Mouse (Mus musculus) kidney, postnatal 0 days (tissue): ENCODE measurements around the gene 1700025G04Rik. TPM values are rescaled to one million over a fixed set of nuclear protein-coding genes. Genes with fewer than 3 reads are reported as not detected.

Experiments
- ATAC-seq: fragments of 200-750 bp; cut with Nextera tagmentation; replicated peaks from 2 replicates; pipeline ENCODE4 v1.8.0; 2017; ENCODE audit warnings: low read depth, moderate number of reproducible peaks, moderate TSS enrichment, moderate library complexity; ENCODE audit not compliant: low FRiP score
- DNase-seq: peaks from one replicate; pipeline ENCODE4 v3.0.0-alpha.2; 2016; ENCODE audit warnings: low spot score
- H3K27ac ChIP-seq: fragments of 300-500 bp; sonication (generic); 2 replicates; pipeline ENCODE4 v1.5.1; 2014; ENCODE audit warnings: mild to moderate bottlenecking
- H3K27me3 ChIP-seq: fragments of 300-500 bp; sonication (generic); 2 replicates; pipeline ENCODE4 v1.6.1; 2014; ENCODE audit warnings: low read length, mixed read lengths; ENCODE audit not compliant: insufficient read depth
- H3K36me3 ChIP-seq: fragments of 300-500 bp; sonication (generic); 2 replicates; pipeline ENCODE4 v1.6.1; 2014; ENCODE audit warnings: low read length, mixed read lengths; ENCODE audit not compliant: insufficient read depth
- H3K4me1 ChIP-seq: fragments of 300-500 bp; sonication (generic); replicated peaks from 2 replicates; pipeline ENCODE4 v1.6.1; 2014; ENCODE audit warnings: antibody characterized with exemption, low read length, mixed read lengths; ENCODE audit not compliant: insufficient read depth
- H3K4me2 ChIP-seq: fragments of 300-500 bp; sonication (generic); 2 replicates; pipeline ENCODE4 v1.6.1; 2014; ENCODE audit warnings: mild to moderate bottlenecking, low read length, moderate library complexity, mixed read lengths
- H3K4me3 ChIP-seq: fragments of 300-500 bp; sonication (generic); replicated peaks from 2 replicates; pipeline ENCODE4 v1.5.1; 2014; ENCODE audit warnings: low read depth, low read length
- H3K9ac ChIP-seq: fragments of 300-500 bp; sonication (generic); 2 replicates; pipeline ENCODE4 v1.6.1; 2014; ENCODE audit warnings: low read depth, low read length
- H3K9me3 ChIP-seq: fragments of 300-500 bp; sonication (generic); replicated peaks from 2 replicates; pipeline ENCODE4 v1.6.1; 2016; ENCODE audit warnings: low read length, inconsistent platforms, mixed read lengths
- CTCF ChIP-seq: IDR thresholded peaks from 2 replicates; pipeline ENCODE4 v1.5.1; 2016; ENCODE audit warnings: antibody characterized with exemption, low read depth, mild to moderate bottlenecking, moderate library complexity
- WGBS: fragments of 180-500 bp; shearing (Covaris S2); extraction: QIAGEN DNeasy Blood & Tissue Kit; methylation state at CpG from one replicate; pipeline ENCODE4 v1.1.7; 2014; 5-methylcytosine and 5-hydroxymethylcytosine counted together
- polyA plus RNA-seq: library from polyadenylated mRNA; unstranded; fragments of >200 nt; fragmentation: Nextera tagmentation; extraction: Ambion mirVana; gene quantifications from 2 replicates; pipeline ENCODE4 v1.2.1, GENCODE M21; 2015

1700025G04Rik gene
- polyA plus RNA-seq, 1 experiment from 2014 or later: 15.5 TPM

DNA sequence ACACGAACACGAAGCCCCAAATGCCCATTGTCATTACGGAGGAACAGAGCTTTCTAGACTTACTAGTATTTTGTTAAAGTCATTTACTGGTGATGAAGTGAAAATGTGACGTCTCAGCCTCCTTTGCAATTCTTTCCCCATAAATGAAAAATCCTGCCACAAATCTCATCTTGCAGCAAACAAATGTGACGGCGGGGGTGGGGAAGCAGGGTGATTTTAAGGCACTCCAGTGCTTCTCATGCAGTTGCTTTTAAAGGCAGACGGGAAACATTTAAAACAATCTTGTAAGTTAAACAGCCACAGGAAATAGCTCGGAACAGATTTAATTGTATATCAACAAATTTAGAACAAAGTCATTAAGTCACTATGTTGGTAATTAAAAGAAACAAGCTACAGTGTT lies 163.1 kb downstream of the 1700025G04Rik start:
- Histone ChIP-seq H3K4me1 (peaks cover 8% of the 10 kb centered on the region), H3K4me2 (peak overlapping the region; percentile 21; the same call in 1 of the 2 replicates), H3K27me3 (no peaks in the 10 kb centered on the region), H3K4me3 (no peak overlapping the region), H3K36me3 (no peaks in the 10 kb centered on the region), H3K27ac (0 out of 2 replicates have a peak overlapping the region, but pooled peaks have one; percentile 19), H3K9me3 (no peaks in the 10 kb centered on the region), H3K9ac (no peak overlapping the region)
- 41% methylated on average over 8 of the region's 8 CpGs for WGBS
- ATAC-seq: no peak
- no peak for TF ChIP-seq CTCF
- peak; percentile 68 for DNase-seq

DNA sequence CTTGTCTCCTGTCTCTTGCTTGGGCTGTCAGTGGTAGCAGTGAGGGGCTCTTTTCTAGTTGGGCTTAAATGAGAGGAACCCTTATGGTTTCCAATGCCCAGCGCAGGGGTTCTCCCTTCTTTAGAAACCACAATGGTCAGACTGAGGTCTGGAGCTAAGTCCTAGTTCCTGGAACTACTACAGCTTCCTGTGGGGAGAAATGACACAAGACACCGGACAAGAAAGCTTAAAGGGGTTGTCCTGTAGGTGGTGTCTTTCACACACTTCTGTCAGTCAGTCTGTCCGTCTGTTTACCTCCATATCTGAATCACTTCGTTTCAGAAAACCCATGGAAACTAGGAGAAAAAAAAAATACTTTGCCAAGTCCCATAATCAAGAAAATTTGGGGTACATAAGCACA lies 163.8 kb downstream of the 1700025G04Rik start:
- Histone ChIP-seq H3K27ac (no peak overlapping the region), H3K4me1 (peaks cover 8% of the 10 kb centered on the region), H3K4me2 (no peak overlapping the region), H3K27me3 (no peaks in the 10 kb centered on the region), H3K9me3 (no peaks in the 10 kb centered on the region), H3K9ac (no peak overlapping the region), H3K36me3 (no peaks in the 10 kb centered on the region), H3K4me3 (no peak overlapping the region)
- DNase-seq: no peak
- no peak for ATAC-seq
- 65% methylated on average over 4 of the region's 4 CpGs for WGBS
- TF ChIP-seq CTCF: 0 out of 2 replicates have a peak, but pooled peaks have one; percentile 4

DNA sequence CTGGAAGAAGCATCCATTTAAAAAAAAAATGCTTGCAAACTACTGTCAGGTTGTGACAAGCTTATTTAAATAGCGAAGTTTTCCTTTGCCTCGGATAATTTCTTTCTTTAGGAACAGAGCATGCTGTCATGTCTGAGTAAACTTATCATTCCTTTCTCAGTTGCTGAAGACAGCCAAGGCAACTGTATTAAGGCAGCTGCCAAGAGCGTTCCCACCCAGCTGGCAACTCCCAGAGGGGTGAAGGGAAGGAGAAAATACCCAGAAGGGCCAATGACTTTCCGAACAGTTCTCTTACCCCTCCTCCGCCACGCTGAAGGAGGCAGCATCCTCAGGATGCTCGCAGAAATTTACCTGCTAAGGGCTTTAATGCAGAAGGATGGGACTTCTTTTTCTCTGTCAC lies 164.2 kb downstream of the 1700025G04Rik start:
- DNase-seq: no peak
- 87% methylated on average over 7 of the region's 7 CpGs for WGBS
- TF ChIP-seq CTCF: no peak
- H3K9ac ChIP-seq: no peak overlapping the region
- no peak overlapping the region for H3K4me3 ChIP-seq
- no peak overlapping the region for H3K27ac ChIP-seq
- no peaks in the 10 kb centered on the region for H3K27me3 ChIP-seq
- H3K36me3 ChIP-seq: no peaks in the 10 kb centered on the region
- H3K4me2 ChIP-seq: no peak overlapping the region
- peaks cover 8% of the 10 kb centered on the region for H3K4me1 ChIP-seq
- ATAC-seq: no peak
- H3K9me3 ChIP-seq: no peaks in the 10 kb centered on the region

DNA sequence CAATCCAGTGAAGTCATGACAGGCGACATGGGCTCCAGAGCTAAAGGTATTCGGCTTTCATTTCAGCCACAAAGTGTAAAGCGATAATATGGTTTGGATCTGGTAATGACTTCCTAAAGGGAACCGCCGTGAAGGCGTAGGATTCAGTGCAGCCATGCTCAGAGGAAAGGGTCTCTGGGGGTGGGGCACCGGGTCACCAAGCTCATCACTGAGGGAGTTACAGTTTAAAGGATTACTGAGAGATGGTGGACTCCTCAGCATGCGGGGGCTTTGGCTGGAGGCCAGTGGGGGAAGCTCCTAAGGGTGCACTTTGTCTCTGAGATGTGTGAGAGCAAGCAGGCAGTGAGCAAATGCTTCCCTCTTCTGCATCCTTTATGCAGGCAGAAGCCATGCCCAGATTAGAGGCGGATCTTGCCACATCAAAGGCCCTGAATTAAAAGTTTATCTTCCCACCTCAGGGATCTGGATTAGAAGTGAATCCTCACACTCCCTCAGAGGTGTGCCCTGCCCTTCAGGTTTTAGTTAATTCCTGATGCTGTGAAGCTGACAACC lies 171.0 kb downstream of the 1700025G04Rik start:
- 60% methylated on average over 9 of the region's 9 CpGs for WGBS
- no peak for TF ChIP-seq CTCF
- H3K27ac ChIP-seq: no peak overlapping the region
- H3K9me3 ChIP-seq: no peaks in the 10 kb centered on the region
- 0 out of 2 replicates have a peak, but pooled peaks cover 3% of the 10 kb centered on the region for H3K4me1 ChIP-seq
- no peak for DNase-seq
- no peaks in the 10 kb centered on the region for H3K36me3 ChIP-seq
- no peak overlapping the region for H3K4me2 ChIP-seq
- H3K9ac ChIP-seq: no peak overlapping the region
- no peak for ATAC-seq
- no peak overlapping the region for H3K4me3 ChIP-seq
- H3K27me3 ChIP-seq: no peaks in the 10 kb centered on the region

DNA sequence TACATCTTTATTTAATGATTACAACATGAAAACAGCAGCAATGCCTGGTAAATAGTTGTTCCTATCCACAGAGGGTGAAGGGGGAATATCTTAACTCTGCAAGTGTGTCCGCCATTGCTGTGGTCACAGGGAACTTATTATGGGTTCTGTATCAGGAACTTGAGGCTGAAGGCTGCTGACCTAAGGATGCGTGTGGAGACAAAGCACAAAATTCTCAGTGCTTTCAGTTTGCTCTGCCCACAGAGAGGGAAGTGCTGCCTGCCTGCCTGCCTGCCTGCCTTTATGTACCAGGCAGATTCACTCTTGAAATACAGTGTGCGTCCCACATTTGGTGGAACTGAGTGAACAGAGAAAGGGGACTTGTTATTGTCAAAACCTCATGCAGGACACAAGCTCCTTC lies 172.2 kb downstream of the 1700025G04Rik start:
- Histone ChIP-seq H3K9me3 (no peaks in the 10 kb centered on the region), H3K27ac (no peak overlapping the region), H3K9ac (no peak overlapping the region), H3K4me2 (no peak overlapping the region), H3K36me3 (no peaks in the 10 kb centered on the region), H3K4me3 (no peak overlapping the region), H3K27me3 (no peaks in the 10 kb centered on the region), H3K4me1 (0 out of 2 replicates have a peak, but pooled peaks cover 3% of the 10 kb centered on the region)
- DNase-seq (no peak), ATAC-seq (no peak)
- no peak for TF ChIP-seq CTCF
- 93% methylated on average over 3 of the region's 3 CpGs for WGBS

DNA sequence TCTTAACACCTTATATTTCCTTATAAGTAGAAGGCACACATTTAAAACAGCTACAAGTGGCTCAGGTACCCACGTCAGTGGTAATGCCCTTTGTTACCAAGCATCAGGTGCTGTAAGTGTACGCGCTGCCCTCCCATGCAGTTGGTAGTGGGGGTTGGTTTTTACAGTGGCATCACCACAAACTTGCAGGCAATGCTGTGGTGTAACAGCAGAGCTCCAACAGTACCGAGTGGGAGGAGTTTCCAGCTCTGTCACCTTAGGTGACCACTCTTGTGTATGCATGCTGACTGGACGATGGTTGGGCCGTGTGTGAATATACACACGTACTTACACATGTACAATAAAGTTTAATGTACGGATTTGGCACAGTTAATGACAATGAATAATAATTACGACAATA lies 175.4 kb downstream of the 1700025G04Rik start:
- H3K27me3 ChIP-seq: no peaks in the 10 kb centered on the region
- H3K36me3 ChIP-seq: no peaks in the 10 kb centered on the region
- H3K9ac ChIP-seq: no peak overlapping the region
- H3K9me3 ChIP-seq: no peaks in the 10 kb centered on the region
- no peak for TF ChIP-seq CTCF
- no peak overlapping the region for H3K4me3 ChIP-seq
- 0 out of 2 replicates have a peak, but pooled peaks cover 3% of the 10 kb centered on the region for H3K4me1 ChIP-seq
- no peak overlapping the region for H3K4me2 ChIP-seq
- WGBS: 90% methylated on average over 9 of the region's 9 CpGs
- H3K27ac ChIP-seq: no peak overlapping the region
- ATAC-seq (no peak), DNase-seq (no peak)

DNA sequence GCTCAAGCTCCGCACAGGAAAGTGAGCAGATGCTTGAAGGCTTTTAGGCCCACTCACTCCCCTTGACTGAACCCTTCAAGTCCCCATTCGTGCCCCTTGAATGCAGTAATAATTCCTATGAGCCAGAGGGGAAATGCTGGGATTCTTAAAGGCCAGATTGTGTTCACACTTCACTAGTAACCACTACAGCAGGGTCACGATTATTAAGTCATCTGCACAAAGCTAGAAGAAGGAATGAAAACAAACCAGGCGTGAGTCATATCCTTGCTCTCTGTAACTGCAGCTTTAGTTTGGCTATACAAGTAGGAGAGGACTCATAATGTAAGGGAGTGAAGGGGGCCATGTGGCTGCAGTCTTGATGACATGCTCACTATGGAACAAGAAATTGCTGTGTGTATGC lies 182.9 kb downstream of the 1700025G04Rik start:
- no peak for TF ChIP-seq CTCF
- no peaks in the 10 kb centered on the region for H3K27me3 ChIP-seq
- no peak overlapping the region for H3K27ac ChIP-seq
- no peaks in the 10 kb centered on the region for H3K36me3 ChIP-seq
- H3K9ac ChIP-seq: no peak overlapping the region
- no peak overlapping the region for H3K4me2 ChIP-seq
- 50% methylated on average over 4 of the region's 4 CpGs for WGBS
- H3K4me1 ChIP-seq: no peaks in the 10 kb centered on the region
- DNase-seq (peak; percentile 58), ATAC-seq (0 out of 2 replicates have a peak, but pooled peaks have one; percentile 25)
- no peaks in the 10 kb centered on the region for H3K9me3 ChIP-seq
- H3K4me3 ChIP-seq: no peak overlapping the region
